Mouse (Mus musculus) intestine, embryonic 15.5 days (tissue): Measurements from ENCODE around the gene Ofcc1. TPM values are rescaled to one million over a fixed set of nuclear protein-coding genes. Genes with fewer than 3 reads are reported as not detected.

ENCODE experiments used
- ATAC-seq: fragments of 200-750 bp; cut with Nextera tagmentation; 2 replicates; pipeline ENCODE4 v1.8.0; 2017; ENCODE audit warnings: moderate TSS enrichment, moderate library complexity
- H3K27ac ChIP-seq: fragments of 300-500 bp; sonication (generic); 2 replicates; pipeline ENCODE4 v1.5.1; 2015; ENCODE audit warnings: mild to moderate bottlenecking, inconsistent platforms
- H3K27me3 ChIP-seq: fragments of 300-500 bp; sonication (generic); replicated peaks from 2 replicates; pipeline ENCODE4 v1.6.1; 2015; ENCODE audit warnings: inconsistent platforms
- H3K36me3 ChIP-seq: fragments of 300-500 bp; sonication (generic); 2 replicates; pipeline ENCODE4 v1.6.1; 2015; ENCODE audit warnings: inconsistent platforms
- H3K4me1 ChIP-seq: fragments of 300-500 bp; sonication (generic); replicated peaks from 2 replicates; pipeline ENCODE4 v1.6.1; 2015; ENCODE audit warnings: inconsistent platforms
- H3K4me2 ChIP-seq: fragments of 300-500 bp; sonication (generic); replicated peaks from 2 replicates; pipeline ENCODE4 v1.6.1; 2015; ENCODE audit warnings: mild to moderate bottlenecking, inconsistent platforms
- H3K4me3 ChIP-seq: fragments of 300-500 bp; sonication (generic); replicated peaks from 2 replicates; pipeline ENCODE4 v1.5.1; 2015; ENCODE audit warnings: inconsistent platforms
- H3K9ac ChIP-seq: fragments of 300-500 bp; sonication (generic); 2 replicates; pipeline ENCODE4 v1.6.1; 2015; ENCODE audit warnings: inconsistent platforms
- H3K9me3 ChIP-seq: fragments of 300-500 bp; sonication (generic); 2 replicates; pipeline ENCODE4 v1.6.1; 2016; ENCODE audit warnings: inconsistent platforms
- WGBS: fragments of 180-500 bp; shearing (Covaris S2); methylation state at CpG from one replicate; pipeline ENCODE4 v1.1.7; 2015; 5-methylcytosine and 5-hydroxymethylcytosine counted together
- polyA plus RNA-seq: library from polyadenylated mRNA; unstranded; fragments of >200 nt; fragmentation: Nextera tagmentation; extraction: Ambion mirVana; gene quantifications from 2 replicates; pipeline ENCODE4 v1.2.1, GENCODE M21; 2015

Gene Ofcc1
- polyA plus RNA-seq, result not detected in 2 replicates

- Histone ChIP-seq H3K9me3 (no peaks in the 10 kb centered on the region), H3K27me3 (no peaks in the 10 kb centered on the region), H3K4me3 (no peak within 1 kb of the TSS), H3K36me3 (no peaks in the 10 kb centered on the region), H3K4me1 (no peaks in the 10 kb centered on the region), H3K27ac (no peak within 1 kb of the TSS), H3K4me2 (no peak within 1 kb of the TSS), H3K9ac (no peak within 1 kb of the TSS)
- 54% methylated on average over 3 of the region's 3 CpGs for WGBS
- no peak for ATAC-seq
Measured at GRCm38 (mm10) chr13:40361288-40361687, at the start of gene Ofcc1. Gene Ofcc1, minus strand, starts transcription at chr13:40361450.

- no peak for ATAC-seq
- no peaks in the 10 kb centered on the region for H3K9me3 ChIP-seq
- no peak overlapping the region for H3K27ac ChIP-seq
- no peaks in the 10 kb centered on the region for H3K4me1 ChIP-seq
- no peak overlapping the region for H3K4me3 ChIP-seq
- no peaks in the 10 kb centered on the region for H3K36me3 ChIP-seq
- H3K27me3 ChIP-seq, result no peaks in the 10 kb centered on the region
- H3K4me2 ChIP-seq, result no peak overlapping the region
- 87% methylated on average over 8 of the region's 8 CpGs for WGBS
- no peak overlapping the region for H3K9ac ChIP-seq
Measured at GRCm38 (mm10) chr13:40390120-40390519, 28.9 kb upstream of the Ofcc1 start.

GRCm38 (mm10) chr13:40387446-40387845, 26.2 kb upstream of the Ofcc1 start:
- H3K36me3 ChIP-seq, result no peaks in the 10 kb centered on the region
- no peaks in the 10 kb centered on the region for H3K9me3 ChIP-seq
- ATAC-seq, result no peak
- 68% methylated on average over 4 of the region's 4 CpGs for WGBS
- no peak overlapping the region for H3K4me2 ChIP-seq
- H3K4me1 ChIP-seq, result no peaks in the 10 kb centered on the region
- no peak overlapping the region for H3K9ac ChIP-seq
- H3K4me3 ChIP-seq, result no peak overlapping the region
- H3K27ac ChIP-seq, result no peak overlapping the region
- H3K27me3 ChIP-seq, result no peaks in the 10 kb centered on the region

DNA sequence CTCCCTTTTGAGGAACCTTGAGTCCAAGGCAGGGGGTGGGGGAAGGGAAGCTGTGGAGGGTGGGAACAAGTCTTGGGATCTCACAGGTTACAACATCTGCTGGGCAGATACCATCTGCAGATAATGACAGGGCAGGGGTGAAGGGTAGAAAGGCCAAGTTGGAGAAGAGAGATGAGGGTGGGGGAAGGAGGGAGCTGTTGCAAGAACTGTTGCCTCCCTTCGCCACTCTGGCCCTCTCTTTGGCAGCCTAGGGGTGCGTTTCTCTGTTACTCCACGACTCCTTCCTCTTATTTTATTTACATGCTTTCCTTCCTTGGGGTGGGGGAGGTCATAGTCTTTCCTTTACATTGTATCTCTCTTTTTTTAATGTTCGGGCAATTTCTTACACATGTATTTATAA, 23.7 kb upstream of the Ofcc1 start:
- H3K27me3 ChIP-seq, result no peaks in the 10 kb centered on the region
- H3K27ac ChIP-seq, result no peak overlapping the region
- H3K9ac ChIP-seq, result no peak overlapping the region
- no peaks in the 10 kb centered on the region for H3K9me3 ChIP-seq
- H3K36me3 ChIP-seq, result no peaks in the 10 kb centered on the region
- no peak overlapping the region for H3K4me3 ChIP-seq
- H3K4me2 ChIP-seq, result no peak overlapping the region
- H3K4me1 ChIP-seq, result no peaks in the 10 kb centered on the region
- 71% methylated on average over 4 of the region's 4 CpGs for WGBS
- ATAC-seq, result no peak

- no peaks in the 10 kb centered on the region for H3K4me1 ChIP-seq
- no peak for ATAC-seq
- H3K9ac ChIP-seq, result no peak overlapping the region
- WGBS, result 50% methylated on average over 5 of the region's 5 CpGs
- H3K4me2 ChIP-seq, result no peak overlapping the region
- no peaks in the 10 kb centered on the region for H3K36me3 ChIP-seq
- no peak overlapping the region for H3K4me3 ChIP-seq
- H3K27me3 ChIP-seq, result no peaks in the 10 kb centered on the region
- no peaks in the 10 kb centered on the region for H3K9me3 ChIP-seq
- H3K27ac ChIP-seq, result no peak overlapping the region
Measured at GRCm38 (mm10) chr13:40376773-40377172, 15.5 kb upstream of the Ofcc1 start.

DNA sequence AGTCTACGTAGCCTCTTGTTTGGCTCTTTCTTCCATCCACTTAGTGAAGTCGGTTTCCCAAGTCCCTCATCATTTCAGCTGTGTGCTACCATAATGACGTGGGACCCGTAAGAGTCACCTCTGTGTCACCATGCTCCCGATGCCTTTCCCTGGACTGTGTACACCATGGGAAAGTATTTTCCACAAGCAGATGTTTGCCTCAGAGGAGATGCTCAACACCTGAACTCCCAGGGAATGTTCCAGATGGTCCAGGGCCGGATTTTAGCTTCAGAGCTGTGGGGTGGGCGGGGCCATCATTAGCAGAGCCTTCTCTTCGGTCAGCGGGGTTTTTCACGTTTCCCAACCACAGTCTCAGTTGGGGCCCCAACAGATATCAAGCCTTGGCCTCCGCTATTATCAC, 5.5 kb upstream of the Ofcc1 start:
- Histone ChIP-seq H3K9me3 (no peaks in the 10 kb centered on the region), H3K4me2 (no peak overlapping the region), H3K9ac (no peak overlapping the region), H3K4me3 (no peak overlapping the region), H3K4me1 (no peaks in the 10 kb centered on the region), H3K27me3 (no peaks in the 10 kb centered on the region), H3K36me3 (no peaks in the 10 kb centered on the region), H3K27ac (no peak overlapping the region)
- ATAC-seq, result no peak
- whole genome bisulfite sequencing, result 82% methylated on average over 11 of the region's 11 CpGs

- Histone ChIP-seq H3K27ac (no peak overlapping the region), H3K9ac (no peak overlapping the region), H3K27me3 (no peaks in the 10 kb centered on the region), H3K4me3 (no peak overlapping the region), H3K36me3 (no peaks in the 10 kb centered on the region), H3K4me1 (no peaks in the 10 kb centered on the region), H3K4me2 (no peak overlapping the region), H3K9me3 (no peaks in the 10 kb centered on the region)
- WGBS, result 50% methylated on average over 4 of the region's 4 CpGs
- no peak for ATAC-seq
Measured at GRCm38 (mm10) chr13:40364855-40365254, 3.6 kb upstream of the Ofcc1 start.

- H3K4me2 ChIP-seq, result no peak overlapping the region
- no peaks in the 10 kb centered on the region for H3K4me1 ChIP-seq
- H3K36me3 ChIP-seq, result no peaks in the 10 kb centered on the region
- H3K9me3 ChIP-seq, result no peaks in the 10 kb centered on the region
- no peaks in the 10 kb centered on the region for H3K27me3 ChIP-seq
- peak; percentile 77 for ATAC-seq
- no peak overlapping the region for H3K9ac ChIP-seq
- no peak overlapping the region for H3K27ac ChIP-seq
- 27% methylated on average over 4 of the region's 4 CpGs for WGBS
- H3K4me3 ChIP-seq, result no peak overlapping the region
Measured at GRCm38 (mm10) chr13:40360692-40361091, 558 bp downstream of the Ofcc1 start.

DNA sequence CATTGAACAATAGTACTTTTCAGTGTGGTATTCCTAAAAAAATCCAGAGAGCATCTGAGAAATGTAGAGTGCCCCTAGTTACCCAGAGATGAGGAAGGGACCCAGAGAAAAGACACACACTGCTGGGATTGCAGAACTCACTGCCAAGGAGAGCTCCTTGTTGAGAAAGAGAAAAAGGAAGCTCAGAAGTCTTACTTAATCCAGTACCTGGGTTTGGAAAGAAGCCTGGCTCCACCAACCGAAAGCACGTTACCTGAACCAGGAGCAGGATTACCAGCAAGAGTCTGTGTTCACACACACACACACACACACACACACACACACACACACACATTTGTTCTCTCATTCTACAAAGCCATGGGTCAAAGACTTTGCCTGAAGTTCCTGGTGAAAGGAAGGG, 14.2 kb downstream of the Ofcc1 start:
- Histone ChIP-seq H3K36me3 (no peaks in the 10 kb centered on the region), H3K4me1 (no peaks in the 10 kb centered on the region), H3K4me3 (no peak overlapping the region), H3K4me2 (no peak overlapping the region), H3K27me3 (no peaks in the 10 kb centered on the region), H3K9ac (no peak overlapping the region), H3K27ac (no peak overlapping the region), H3K9me3 (no peaks in the 10 kb centered on the region)
- no peak for ATAC-seq
- WGBS, result 92% methylated on average over 2 of the region's 2 CpGs

DNA sequence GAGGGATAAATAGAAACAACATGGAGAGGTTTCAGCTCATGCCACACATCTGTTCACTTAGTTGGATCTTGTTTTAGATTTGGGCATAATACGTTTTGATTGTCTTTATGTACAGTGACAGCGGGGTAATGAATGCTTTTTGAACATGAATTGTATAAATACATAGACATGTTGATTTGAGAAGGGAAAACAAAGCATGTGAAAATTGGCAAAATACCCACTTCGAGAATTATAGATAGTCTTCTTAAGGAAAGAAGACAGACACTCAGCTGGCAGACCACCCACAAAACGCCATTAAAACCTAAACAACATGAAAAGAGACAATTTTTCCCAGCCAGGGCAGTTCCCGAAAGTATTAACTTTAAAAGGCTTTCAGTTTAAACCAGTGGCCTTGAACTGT, 37.9 kb downstream of the Ofcc1 start:
- no peaks in the 10 kb centered on the region for H3K9me3 ChIP-seq
- H3K4me1 ChIP-seq, result no peaks in the 10 kb centered on the region
- no peak for ATAC-seq
- no peak overlapping the region for H3K9ac ChIP-seq
- H3K36me3 ChIP-seq, result no peaks in the 10 kb centered on the region
- no peak overlapping the region for H3K4me3 ChIP-seq
- H3K27ac ChIP-seq, result no peak overlapping the region
- WGBS, result 63% methylated on average over 5 of the region's 5 CpGs
- no peak overlapping the region for H3K4me2 ChIP-seq
- no peaks in the 10 kb centered on the region for H3K27me3 ChIP-seq

- no peak overlapping the region for H3K4me3 ChIP-seq
- no peaks in the 10 kb centered on the region for H3K27me3 ChIP-seq
- no peaks in the 10 kb centered on the region for H3K9me3 ChIP-seq
- H3K36me3 ChIP-seq, result no peaks in the 10 kb centered on the region
- no peak overlapping the region for H3K4me2 ChIP-seq
- no peaks in the 10 kb centered on the region for H3K4me1 ChIP-seq
- 80% methylated on average over 6 of the region's 6 CpGs for WGBS
- ATAC-seq, result no peak
- H3K9ac ChIP-seq, result no peak overlapping the region
- H3K27ac ChIP-seq, result no peak overlapping the region
Measured at GRCm38 (mm10) chr13:40320814-40321525, 40.3 kb downstream of the Ofcc1 start.

- H3K27me3 ChIP-seq, result no peaks in the 10 kb centered on the region
Measured at GRCm38 (mm10) chr13:40317731-40318130, 43.5 kb downstream of the Ofcc1 start.

DNA sequence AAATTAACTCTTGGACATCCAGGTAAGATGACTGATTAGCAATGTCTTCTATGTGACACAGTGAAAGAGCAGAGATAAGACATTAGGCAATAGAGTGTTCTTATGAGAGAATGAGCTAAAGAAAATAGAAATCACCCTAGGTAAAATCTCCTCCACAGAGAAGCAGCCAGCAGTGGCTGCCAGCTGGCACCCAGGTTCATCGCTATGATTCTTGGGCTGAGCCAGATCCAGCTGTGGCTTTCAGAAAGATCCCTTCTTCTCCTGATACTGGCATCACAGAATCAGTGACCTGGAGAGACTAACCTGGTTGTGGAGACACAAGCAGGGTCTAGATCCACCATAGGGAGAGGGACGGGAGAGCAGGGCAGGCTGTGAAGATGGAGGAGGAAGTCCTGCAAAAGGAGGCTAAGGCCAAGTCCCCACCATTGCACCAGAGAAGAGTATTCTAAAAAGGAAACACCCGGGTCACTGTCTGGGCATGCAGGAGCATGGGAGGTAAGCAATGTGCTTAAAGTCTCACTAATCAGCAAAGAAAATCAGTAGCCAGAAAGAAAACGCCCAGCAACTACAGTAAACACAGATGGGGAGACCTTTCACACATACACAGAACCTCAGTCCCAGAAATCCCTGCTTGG, 46.0 kb downstream of the Ofcc1 start:
- WGBS, result 68% methylated on average over 4 of the region's 4 CpGs
- Histone ChIP-seq H3K4me1 (no peaks in the 10 kb centered on the region), H3K9ac (no peak overlapping the region), H3K9me3 (no peaks in the 10 kb centered on the region), H3K36me3 (no peaks in the 10 kb centered on the region), H3K27ac (no peak overlapping the region), H3K4me3 (no peak overlapping the region), H3K27me3 (no peaks in the 10 kb centered on the region), H3K4me2 (no peak overlapping the region)
- ATAC-seq, result no peak

More at GRCm38 (mm10) chr13:40317731-40318130, 43.5 kb downstream of the Ofcc1 start:
- Histone ChIP-seq H3K9ac (no peak overlapping the region), H3K4me1 (no peaks in the 10 kb centered on the region), H3K27ac (no peak overlapping the region), H3K4me3 (no peak overlapping the region), H3K9me3 (no peaks in the 10 kb centered on the region), H3K4me2 (no peak overlapping the region), H3K36me3 (no peaks in the 10 kb centered on the region)
- ATAC-seq, result no peak
- WGBS, result 95% methylated on average over 2 of the region's 2 CpGs
